Mouse (Mus musculus) embryonic stem cell, embryonic (primary cell): ENCODE measurements around the gene C1galt1c1.

Experiments used
- CTCF ChIA-PET, 4 experiments: fragments of 300-600 bp in 2 of 4; fragments of 350-600 bp in 2 of 4; sonication (Branson Sonifier 250); formaldehyde crosslinking; loops; one replicate each; lab custom pipeline; 2022; ENCODE audit warnings: inconsistent platforms in 2 of 4; lab: Charles Lee
- POLR2A ChIA-PET, 4 experiments: fragments of 300-600 bp in 2 of 4; fragments of 350-600 bp in 2 of 4; sonication (Branson Sonifier 250); formaldehyde crosslinking; loops; one replicate each; lab custom pipeline; 2022; ENCODE audit warnings: antibody characterized with exemption in 4 of 4, inconsistent platforms in 1 of 4; lab: Charles Lee

C1galt1c1 gene

DNA sequence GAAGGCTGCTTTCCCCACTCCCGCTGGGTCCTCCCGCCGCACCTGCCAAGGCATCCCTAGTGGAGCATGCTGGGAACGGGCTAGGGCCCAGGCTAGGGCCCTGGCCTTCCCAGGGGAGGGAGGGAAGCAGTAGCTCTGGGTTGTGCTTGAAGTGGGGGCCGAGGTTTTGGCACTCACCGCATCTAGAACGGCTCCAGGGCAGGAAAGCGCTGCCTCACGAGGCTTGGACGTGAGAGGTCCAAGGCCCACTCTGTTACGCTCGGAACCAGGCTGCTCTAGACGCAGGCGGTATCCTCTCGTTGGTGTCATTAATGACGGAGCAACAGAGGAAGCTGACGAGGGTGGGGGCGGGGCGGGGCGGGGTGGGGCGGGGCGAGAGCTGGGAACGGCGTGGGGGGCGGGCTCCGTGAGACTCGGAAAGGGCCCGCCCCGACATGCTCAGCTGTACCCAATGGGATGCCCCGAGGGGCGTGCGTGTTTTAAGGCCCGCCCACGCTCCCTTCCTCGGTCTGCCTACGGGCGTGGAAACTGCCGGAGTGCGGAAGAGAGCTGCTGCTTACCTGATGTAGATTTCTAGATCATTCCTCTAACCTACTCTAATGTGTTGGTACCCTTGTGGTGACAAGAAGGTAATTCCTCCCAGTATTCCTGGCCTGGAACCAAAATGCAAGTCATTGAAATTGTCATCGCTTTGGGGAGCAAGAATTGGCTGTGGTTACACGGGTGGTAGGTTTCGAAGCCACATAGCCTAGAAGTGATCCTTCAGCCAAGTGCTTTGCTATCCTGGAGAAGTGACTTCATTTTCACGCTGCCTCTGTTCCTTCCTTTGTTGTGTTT, at the start of gene C1galt1c1:
Gene C1galt1c1, minus strand, starts transcription at position 287 of the 837 bp plus-strand sequence.
- ChIA-PET POLR2A (interaction anchor here (0.5 to 5.6 kb wide), 46 partner anchors 8 to 445 kb away, joined by 3 to 62 read pairs (median 6); partner anchors contain the start of genes Cul4b (in 3 of the 4), Mcts1 (in 3 of the 4) and Lamp2 (in 2 of the 4)), CTCF (interaction anchor here in 2 of 4 experiments (0.6 to 1.0 kb wide), 5 partner anchors 9 to 383 kb away, joined by 3 to 4 read pairs (median 3); partner anchors contain the start of gene Lamp2 (in 1 of the 2))

GRCm38 (mm10) chrX:38681972-38682371, 47.1 kb upstream of the C1galt1c1 start:
- POLR2A ChIA-PET = no interaction called here
- CTCF ChIA-PET = no interaction called here

GRCm38 (mm10) chrX:38669111-38669903, 34.4 kb upstream of the C1galt1c1 start:
- ChIA-PET CTCF (interaction anchor here in 1 of 4 experiments (0.6 kb wide), 1 partner anchor 432 kb away, joined by 7 read pairs; no protein-coding TSS in a partner anchor), POLR2A (no interaction called here)

DNA sequence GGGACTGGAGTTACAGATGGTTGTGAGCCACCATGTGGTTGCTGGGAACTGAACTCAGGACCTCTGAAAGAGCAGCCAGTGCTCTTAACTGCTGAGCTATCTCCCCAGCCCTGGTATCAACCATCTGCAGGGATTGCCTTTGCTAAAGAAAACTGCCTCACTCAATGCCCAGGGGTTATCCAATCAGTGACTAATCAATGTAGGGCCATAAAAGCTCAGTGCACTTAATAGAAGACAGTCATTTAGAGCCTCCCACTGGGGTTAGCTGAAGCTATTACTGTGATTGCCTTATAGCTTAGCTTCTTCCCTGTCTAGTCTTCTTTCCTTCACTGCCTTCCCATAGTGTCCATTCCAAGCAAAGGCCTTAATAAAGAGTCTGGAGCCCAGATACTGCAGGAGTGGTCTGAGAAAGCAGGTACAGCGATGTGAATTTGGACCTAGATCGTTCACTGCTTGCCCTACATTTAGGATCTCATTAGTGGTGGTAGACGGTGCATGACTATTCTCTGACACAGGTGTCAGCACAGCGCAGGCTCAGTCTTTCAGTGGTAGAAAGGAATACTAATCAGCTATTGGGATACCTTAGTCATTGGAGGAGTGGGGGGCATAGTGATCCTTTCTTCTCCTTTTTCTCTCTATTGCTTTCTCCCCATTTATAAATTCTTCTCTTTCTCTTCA, 21.5 kb upstream of the C1galt1c1 start:
- CTCF ChIA-PET = no interaction called here
- POLR2A ChIA-PET = no interaction called here

GRCm38 (mm10) chrX:38654681-38655080, 19.8 kb upstream of the C1galt1c1 start:
- POLR2A ChIA-PET = no interaction called here
- CTCF ChIA-PET = interaction anchor here in 1 of 4 experiments (0.6 kb wide), 1 partner anchor 369 kb away, joined by 3 read pairs; no protein-coding TSS in a partner anchor

- POLR2A ChIA-PET = interaction anchor here in 1 of 4 experiments (0.5 kb wide), 1 partner anchor 87 kb away, joined by 6 read pairs; no protein-coding TSS in a partner anchor
- CTCF ChIA-PET = no interaction called here
Observed at GRCm38 (mm10) chrX:38653181-38653580, 18.3 kb upstream of the C1galt1c1 start.

- ChIA-PET CTCF (interaction anchor here (0.6 to 1.5 kb wide), 7 partner anchors 136 to 949 kb away, joined by 3 to 9 read pairs (median 3); no protein-coding TSS in a partner anchor), POLR2A (interaction anchor here in 2 of 4 experiments (1.1 to 1.6 kb wide), 3 partner anchors 16 to 87 kb away, joined by 3 to 9 read pairs (median 4); partner anchors contain the start of genes C1galt1c1 (in 1 of the 2) and Cul4b (in 1 of the 2))
Observed at GRCm38 (mm10) chrX:38651167-38651566, 16.3 kb upstream of the C1galt1c1 start.

DNA sequence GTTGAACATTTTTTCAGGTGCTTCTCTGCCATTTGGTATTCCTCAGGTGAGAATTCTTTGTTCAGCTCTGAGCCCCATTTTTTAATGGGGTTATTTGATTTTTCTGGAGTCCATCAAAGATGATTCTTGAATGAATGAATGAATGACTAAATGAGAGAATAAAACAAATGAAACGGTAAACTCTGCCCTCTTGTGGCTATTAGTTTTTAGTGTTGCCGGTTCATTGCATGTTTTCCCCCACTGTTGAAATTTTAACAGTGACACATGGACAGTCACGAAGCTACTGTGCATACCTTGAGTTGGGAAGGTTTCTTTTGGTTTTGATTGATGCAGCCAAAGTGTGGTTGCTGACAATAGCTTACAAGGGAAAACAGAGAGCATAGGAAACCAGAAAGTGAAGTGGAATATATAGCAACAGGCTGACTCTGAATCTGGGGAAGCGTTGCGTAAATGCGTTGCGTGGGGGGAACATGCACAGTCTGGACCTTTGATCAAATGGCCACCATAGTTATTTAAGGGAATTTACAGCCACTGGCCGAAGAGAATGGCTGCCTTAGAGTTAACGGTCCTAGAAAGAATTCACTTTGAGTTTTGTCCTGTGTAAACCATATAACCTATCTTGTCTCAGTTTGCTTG, 15.6 kb upstream of the C1galt1c1 start:
- ChIA-PET CTCF (interaction anchor here in 3 of 4 experiments (0.6 to 1.5 kb wide), 4 partner anchors 136 to 948 kb away, joined by 3 to 7 read pairs (median 3); no protein-coding TSS in a partner anchor), POLR2A (no interaction called here)

GRCm38 (mm10) chrX:38642183-38642582, 7.3 kb upstream of the C1galt1c1 start:
- CTCF ChIA-PET = no interaction called here
- POLR2A ChIA-PET = no interaction called here

DNA sequence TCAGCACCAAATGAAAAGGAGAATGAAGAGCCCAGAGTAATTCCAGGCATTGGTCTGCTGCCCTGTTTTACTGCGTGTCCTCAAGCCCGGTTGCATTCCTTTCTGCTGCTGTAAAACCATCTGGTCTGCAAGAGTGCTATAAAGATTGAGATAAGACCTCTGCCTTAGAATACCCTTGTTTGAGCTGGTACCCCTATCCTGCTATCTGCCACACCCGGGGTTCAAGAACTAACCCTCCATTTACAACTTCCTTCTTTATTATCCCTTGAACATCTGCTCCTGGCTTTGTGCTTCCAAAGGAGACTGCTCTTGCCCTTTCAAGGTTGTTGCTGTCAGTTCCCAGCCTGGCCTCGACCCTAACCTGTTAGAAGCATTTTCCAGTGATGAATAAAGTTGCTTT, 6.5 kb upstream of the C1galt1c1 start:
- CTCF ChIA-PET = no interaction called here
- POLR2A ChIA-PET = no interaction called here

DNA sequence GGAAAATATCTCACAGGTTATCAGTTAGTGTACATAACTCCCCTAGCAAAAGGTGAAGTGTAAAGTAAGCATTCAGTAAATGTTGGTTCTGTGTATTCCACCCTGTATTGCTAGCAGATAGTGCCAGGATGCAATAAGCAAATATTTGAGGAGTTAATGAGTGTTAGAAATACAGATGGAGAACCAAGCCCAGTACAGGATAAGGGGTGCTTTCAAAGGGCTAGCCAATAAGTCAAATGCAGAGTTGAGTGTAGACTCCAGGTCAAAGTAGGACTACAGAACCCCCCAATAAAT, 698 bp upstream of the C1galt1c1 start:
- ChIA-PET CTCF (interaction anchor here in 1 of 4 experiments (0.6 kb wide), 1 partner anchor 384 kb away, joined by 3 read pairs; no protein-coding TSS in a partner anchor), POLR2A (interaction anchor here in 3 of 4 experiments (0.6 to 5.6 kb wide), 26 partner anchors 8 to 445 kb away, joined by 3 to 62 read pairs (median 6); partner anchors contain the start of genes Cul4b (in 3 of the 3), Mcts1 (in 2 of the 3) and Lamp2 (in 1 of the 3))

DNA sequence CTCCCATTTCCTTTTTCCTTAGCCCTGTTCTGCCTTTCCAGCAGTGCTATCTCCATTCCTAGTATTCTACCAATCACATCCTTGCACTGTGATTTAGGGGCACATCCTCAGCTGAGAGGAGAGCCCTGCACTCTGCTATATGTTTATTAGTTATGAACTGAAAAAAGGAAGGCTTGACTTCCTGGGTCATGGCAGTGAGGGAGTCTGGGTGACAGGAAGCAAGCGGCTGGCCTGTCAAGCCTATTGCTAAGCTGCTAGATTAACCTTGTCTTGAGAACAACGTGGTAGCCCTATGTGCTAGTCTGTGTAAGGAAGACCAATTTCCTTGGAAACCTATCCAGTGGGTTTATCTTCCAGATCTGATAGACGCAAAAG, 33.9 kb downstream of the C1galt1c1 start:
- ChIA-PET CTCF (interaction anchor here in 1 of 4 experiments (0.6 kb wide), 1 partner anchor 351 kb away, joined by 4 read pairs; no protein-coding TSS in a partner anchor), POLR2A (interaction anchor here (0.8 to 3.7 kb wide), 25 partner anchors 9 to 146 kb away, joined by 3 to 35 read pairs (median 6); partner anchors contain the start of genes C1galt1c1 (in 3 of the 4) and Cul4b (in 3 of the 4))

GRCm38 (mm10) chrX:38600177-38600994, 34.5 kb downstream of the C1galt1c1 start, which contains the start of gene Mcts1:
TSS of gene Mcts1 (plus strand) at chrX:38600578.
- ChIA-PET POLR2A (interaction anchor here (0.5 to 3.7 kb wide), 29 partner anchors 8 to 145 kb away, joined by 3 to 35 read pairs (median 4); partner anchors contain the start of genes C1galt1c1 (in 3 of the 4) and Cul4b (in 3 of the 4)), CTCF (no interaction called here)

- ChIA-PET CTCF (no interaction called here), POLR2A (interaction anchor here in 3 of 4 experiments (0.6 to 2.5 kb wide), 4 partner anchors 17 to 42 kb away, joined by 3 to 17 read pairs (median 8); partner anchors contain the start of genes C1galt1c1 (in 1 of the 3) and Cul4b (in 1 of the 3))
Observed at GRCm38 (mm10) chrX:38593180-38593889, 41.6 kb downstream of the C1galt1c1 start.

DNA sequence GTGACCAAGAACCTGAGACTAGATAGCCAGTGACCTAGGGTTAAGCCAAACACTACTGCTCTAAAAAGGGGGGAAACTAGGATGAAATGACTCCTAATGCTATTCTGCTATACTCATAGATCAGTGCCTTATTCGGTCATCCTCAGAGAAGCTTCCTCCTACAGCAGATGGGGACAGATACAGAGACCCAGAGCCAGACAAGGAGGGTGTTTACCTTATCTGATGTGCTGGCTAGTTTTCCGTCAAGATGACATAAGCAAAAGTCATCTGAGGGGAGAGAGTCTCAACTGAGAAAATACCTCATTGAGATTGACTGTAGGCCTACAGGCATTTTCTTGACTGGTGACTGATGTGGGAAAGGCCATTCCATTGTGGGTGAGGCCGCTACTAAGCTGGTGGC, 43.1 kb downstream of the C1galt1c1 start:
- ChIA-PET CTCF (no interaction called here), POLR2A (interaction anchor here in 3 of 4 experiments (0.9 to 6.2 kb wide), 8 partner anchors 8 to 42 kb away, joined by 3 to 81 read pairs (median 9); partner anchors contain the start of genes Cul4b (in 2 of the 3), Mcts1 (in 2 of the 3) and C1galt1c1 (in 1 of the 3))

- CTCF ChIA-PET = interaction anchor here in 1 of 4 experiments (0.9 kb wide), 1 partner anchor 25 kb away, joined by 3 read pairs; no protein-coding TSS in a partner anchor
- POLR2A ChIA-PET = interaction anchor here in 3 of 4 experiments (0.6 to 6.2 kb wide), 17 partner anchors 10 to 154 kb away, joined by 3 to 81 read pairs (median 6); partner anchors contain the start of genes Cul4b (in 3 of the 3), Mcts1 (in 3 of the 3) and C1galt1c1 (in 1 of the 3)
Observed at GRCm38 (mm10) chrX:38589827-38590226, 45.1 kb downstream of the C1galt1c1 start.
